Mouse (Mus musculus) granulocyte monocyte progenitor cell, adult 5-6 weeks (primary cell): Measurements from ENCODE around the gene Cmtm8. TPM values are rescaled to one million over a fixed set of nuclear protein-coding genes. Genes with fewer than 3 reads are reported as not detected.

Source experiments
- ATAC-seq: replicated peaks from 2 replicates; pipeline ENCODE4 v1.8.0; 2016; ENCODE audit warnings: mild to moderate bottlenecking, moderate TSS enrichment, inconsistent platforms; ENCODE audit not compliant: poor library complexity, severe bottlenecking
- total RNA-seq, 2 experiments: library from RNA; stranded (forward) in 1 of 2; stranded (reverse) in 1 of 2; fragments of 200-712, 200-1000 nt in 1 of 2; fragments of >200 nt in 1 of 2; fragmentation: Nextera tagmentation in 1 of 2; gene quantifications; 2 replicates each; pipeline ENCODE4 v1.2.3; 2014 to 2017

Cmtm8 gene
- total RNA-seq, 2 experiments from 2014 or later, result 2.9 to 3.9 TPM

DNA sequence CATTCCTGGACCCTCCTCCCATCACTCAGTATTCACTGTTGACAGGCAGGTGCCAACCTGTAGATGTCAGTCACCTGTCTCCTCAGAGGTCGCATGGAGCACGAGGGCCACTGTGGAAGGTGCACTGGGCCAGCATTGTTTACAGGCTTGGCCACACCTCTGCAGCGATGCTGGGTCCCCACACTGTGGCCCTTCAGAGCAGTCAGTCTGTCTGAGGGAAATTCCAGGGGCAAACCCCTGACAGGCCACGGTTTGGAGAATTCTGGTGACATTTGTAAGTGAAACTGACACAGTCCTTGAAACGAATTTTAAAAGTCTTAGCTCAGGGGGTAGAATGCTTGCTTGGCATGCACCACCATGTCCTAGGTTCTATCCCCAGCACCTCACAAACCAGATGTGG lies 83.6 kb downstream of the Cmtm8 start:
- no peak for ATAC-seq

GRCm38 (mm10) chr9:114759886-114760285 lies 84.1 kb downstream of the Cmtm8 start:
- no peak for ATAC-seq

DNA sequence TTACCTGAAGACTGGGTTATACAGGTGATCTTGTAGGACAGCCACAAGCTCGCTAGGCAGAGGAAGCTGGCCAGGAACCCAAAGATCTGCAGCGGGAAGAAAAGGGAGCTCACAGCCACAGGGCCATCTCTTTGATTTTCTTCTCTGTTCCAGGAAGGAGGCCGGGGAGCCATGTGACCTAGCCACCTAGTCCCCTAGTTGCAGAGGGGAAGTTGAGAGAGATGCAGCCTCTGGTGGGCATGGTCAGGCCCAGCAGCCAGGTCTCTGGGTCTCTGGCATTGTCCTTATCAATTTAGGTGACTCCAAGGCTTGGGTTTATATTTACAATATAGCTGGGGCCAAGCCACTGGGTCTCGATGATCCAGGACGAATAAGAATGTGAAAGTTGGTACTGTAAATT lies 85.2 kb downstream of the Cmtm8 start:
- peak; percentile 52 for ATAC-seq

DNA sequence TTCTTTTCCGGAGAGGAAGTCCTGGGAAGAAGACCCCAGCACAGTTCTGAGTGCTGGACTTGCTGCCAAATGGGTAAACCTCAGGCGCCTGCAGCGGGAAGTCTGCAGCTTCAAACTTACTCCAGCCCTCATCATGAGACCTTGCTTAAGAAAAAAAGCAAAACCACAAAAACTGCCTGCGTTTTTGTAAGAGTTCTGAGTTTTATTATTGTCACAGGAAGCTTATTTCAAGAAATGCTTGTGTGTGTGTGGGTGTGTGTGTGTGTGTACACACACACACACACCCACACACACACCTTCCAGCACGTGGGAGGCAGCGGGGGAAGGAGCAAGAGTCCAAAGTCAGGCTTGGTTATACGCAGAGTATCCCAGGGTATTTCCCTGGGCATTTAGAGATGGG lies 85.7 kb downstream of the Cmtm8 start:
- ATAC-seq, result peak; percentile 46

GRCm38 (mm10) chr9:114752863-114753484 lies 91.0 kb downstream of the Cmtm8 start:
- ATAC-seq, result peak; percentile 92

DNA sequence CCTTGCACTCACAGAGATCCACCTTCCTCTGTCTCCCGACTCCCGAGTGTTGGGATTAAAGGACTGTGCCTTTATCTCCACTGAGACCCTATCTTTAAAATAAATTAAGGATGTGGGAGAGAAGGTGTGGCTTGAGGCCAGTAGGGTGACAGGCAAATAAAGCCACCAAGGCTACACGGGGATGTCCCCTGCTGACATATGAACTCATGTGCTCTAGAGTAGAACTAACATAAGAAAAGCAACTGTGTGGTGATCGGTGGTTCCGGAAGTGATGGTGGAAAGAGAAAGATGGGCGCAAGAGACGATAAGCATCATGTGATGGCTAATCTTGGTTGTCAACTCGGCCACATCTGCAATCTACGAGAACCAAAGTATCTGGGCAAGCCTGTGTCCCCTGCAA lies 91.6 kb downstream of the Cmtm8 start:
- ATAC-seq, result peak; percentile 3; the same call in 1 of the 2 replicates

- no peak for ATAC-seq
Observed at GRCm38 (mm10) chr9:114751582-114751981, 92.4 kb downstream of the Cmtm8 start.

DNA sequence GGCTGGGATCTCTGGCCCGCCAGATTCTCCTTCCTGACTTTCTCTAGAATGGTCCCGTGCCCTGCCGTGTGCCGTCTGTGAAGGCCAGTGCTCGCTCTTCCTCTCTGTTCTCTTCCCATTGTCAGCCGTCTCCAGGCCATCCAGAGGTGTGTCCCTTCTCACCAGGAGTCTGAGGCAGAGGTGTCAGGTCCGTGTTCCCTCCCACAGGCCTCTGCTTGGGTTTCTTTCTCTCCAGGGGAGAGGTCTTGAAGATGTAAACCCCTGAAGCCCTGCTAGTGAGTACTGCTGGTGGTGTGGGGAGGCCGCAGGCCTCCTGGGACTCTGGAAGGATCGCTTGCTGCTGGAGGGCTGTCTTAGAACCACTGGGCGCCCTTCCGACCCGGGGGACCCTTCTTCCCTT lies 96.5 kb downstream of the Cmtm8 start:
- ATAC-seq, result no peak

DNA sequence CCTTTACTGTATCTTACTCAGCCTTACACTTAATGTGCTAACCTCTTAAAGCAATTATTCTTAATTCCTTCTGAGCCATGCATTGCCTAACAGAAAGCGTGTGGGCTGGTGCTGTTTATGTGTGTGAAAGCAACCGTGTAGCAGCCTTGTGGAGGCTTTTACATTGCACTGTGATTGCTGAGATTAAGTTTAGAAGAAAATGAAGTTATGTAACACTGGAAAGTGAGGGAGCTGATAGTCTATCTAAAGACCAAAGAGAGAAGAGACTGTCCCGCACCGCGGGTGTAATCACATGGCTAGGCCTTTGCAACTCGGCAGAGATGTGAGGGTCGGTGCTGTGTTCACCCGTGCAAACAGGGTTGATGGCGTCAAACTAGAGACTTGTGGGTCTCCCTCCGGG lies 96.9 kb downstream of the Cmtm8 start:
- no peak for ATAC-seq

GRCm38 (mm10) chr9:114745654-114746053 lies 98.3 kb downstream of the Cmtm8 start:
- no peak for ATAC-seq

GRCm38 (mm10) chr9:114745163-114745562 lies 98.8 kb downstream of the Cmtm8 start:
- no peak for ATAC-seq

DNA sequence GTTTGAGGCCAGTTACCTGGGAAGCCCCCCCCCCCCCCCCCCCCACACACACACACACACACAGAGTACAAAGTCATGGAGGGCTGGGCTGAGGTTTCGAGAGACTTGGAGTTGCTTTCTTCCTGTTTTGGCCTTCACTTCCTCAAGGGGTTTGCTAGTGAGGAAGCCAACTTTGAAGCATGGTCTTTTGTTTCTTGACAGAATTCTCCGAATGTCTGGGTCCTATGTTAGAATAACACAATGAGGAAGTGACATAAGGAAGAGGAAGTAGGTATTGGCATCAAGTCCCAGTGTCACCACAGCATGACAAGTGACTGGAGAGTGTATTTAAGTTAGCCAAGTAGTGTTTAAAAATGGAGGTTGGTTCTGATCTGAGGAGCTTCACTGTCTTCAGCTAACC lies 101.2 kb downstream of the Cmtm8 start:
- ATAC-seq, result peak; percentile 98

DNA sequence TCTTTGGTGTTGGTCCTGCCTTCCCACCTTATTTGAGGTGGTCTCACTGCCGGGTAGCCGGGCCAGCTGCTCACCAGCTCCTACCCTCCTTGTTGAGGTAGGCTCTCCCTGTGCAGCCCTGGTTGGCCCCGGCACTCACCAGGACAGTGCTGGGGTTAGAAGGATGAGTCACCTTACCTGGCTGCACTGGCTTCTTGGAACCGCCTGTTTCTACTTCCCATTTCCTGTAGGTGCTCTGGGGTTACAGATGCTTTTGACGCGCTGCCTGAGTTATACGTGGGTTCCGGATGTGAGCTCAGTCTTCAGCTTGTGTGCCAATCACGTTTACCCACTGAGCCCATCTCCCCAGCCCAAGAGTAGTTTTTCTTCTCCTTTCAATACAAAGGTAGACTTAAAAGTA lies 103.6 kb downstream of the Cmtm8 start:
- ATAC-seq, result no peak

Other genes with a start within 250 kb of the Cmtm8 start
- gene Cnot10, start 204.0 kb downstream of the Cmtm8 start, total RNA-seq (2014; fragmentation: Nextera tagmentation), result 36.6 and 48.7 TPM in 2 replicates
- 55.7 and 60.1 TPM in 2 replicates for gene Cnot10, start 204.0 kb downstream of the Cmtm8 start, total RNA-seq (2017)
- 23.6 and 32.6 TPM in 2 replicates for gene Dync1li1, start 155.4 kb downstream of the Cmtm8 start, total RNA-seq (2014; fragmentation: Nextera tagmentation)
- gene Dync1li1, start 155.4 kb downstream of the Cmtm8 start, total RNA-seq (2017), result 44.0 and 45.1 TPM in 2 replicates
- gene Cmtm6, start 113.0 kb downstream of the Cmtm8 start, total RNA-seq (2014; fragmentation: Nextera tagmentation), result 26.2 and 30.5 TPM in 2 replicates
- gene Cmtm6, start 113.0 kb downstream of the Cmtm8 start, total RNA-seq (2017), result 46.7 and 50.0 TPM in 2 replicates
- 966 and 1,044 TPM in 2 replicates for gene Cmtm7, start 62.3 kb downstream of the Cmtm8 start, total RNA-seq (2014; fragmentation: Nextera tagmentation)
- 864 and 928 TPM in 2 replicates for gene Cmtm7, start 62.3 kb downstream of the Cmtm8 start, total RNA-seq (2017)
- gene Gpd1l, start 89.8 kb upstream of the Cmtm8 start, total RNA-seq (2014; fragmentation: Nextera tagmentation), result 31.0 and 42.0 TPM in 2 replicates
- 33.7 and 36.8 TPM in 2 replicates for gene Gpd1l, start 89.8 kb upstream of the Cmtm8 start, total RNA-seq (2017)
- 0.45 TPM in 1 of 2 replicates, not detected in the other for gene Osbpl10, start 134.4 kb upstream of the Cmtm8 start, total RNA-seq (2014; fragmentation: Nextera tagmentation)
- gene Osbpl10, start 134.4 kb upstream of the Cmtm8 start, total RNA-seq (2017), result 0.13 and 0.21 TPM in 2 replicates
- gene Rps27rt, start 138.6 kb upstream of the Cmtm8 start, total RNA-seq (2014; fragmentation: Nextera tagmentation), result 358 and 366 TPM in 2 replicates
- 177 and 225 TPM in 2 replicates for gene Rps27rt, start 138.6 kb upstream of the Cmtm8 start, total RNA-seq (2017)